Mouse (Mus musculus) C2C12 (cell line): ENCODE results near the gene Phactr1. TPM values are rescaled to one million over a fixed set of nuclear protein-coding genes. Genes with fewer than 3 reads are reported as not detected.

Experiments used
- H3K27me3 ChIP-seq: one replicate; pipeline ENCODE4 v1.6.1; 2011; ENCODE audit not compliant: control insufficient read depth, insufficient read depth, insufficient read length
- H3K36me3 ChIP-seq: one replicate; pipeline ENCODE4 v1.6.1; 2011; ENCODE audit not compliant: control insufficient read depth, insufficient read depth
- H3K4me3 ChIP-seq: one replicate; pipeline ENCODE4 v1.5.1; 2011; ENCODE audit warnings: mild to moderate bottlenecking, control low read depth; ENCODE audit not compliant: poor library complexity, insufficient read depth, severe bottlenecking
- H3K79me2 ChIP-seq: one replicate; pipeline ENCODE4 v1.6.1; 2011; ENCODE audit not compliant: control insufficient read depth, insufficient read depth
- H3K79me3 ChIP-seq: one replicate; pipeline ENCODE4 v1.6.1; 2011; ENCODE audit warnings: low read depth, control low read depth
- H3ac ChIP-seq: one replicate; pipeline ENCODE3; 2011; ENCODE audit warnings: low read depth; ENCODE audit not compliant: control insufficient read depth, insufficient read length
- CEBPB ChIP-seq: IDR thresholded peaks from one replicate; pipeline ENCODE4 v1.6.1; 2011; ENCODE audit warnings: low read depth, mild to moderate bottlenecking, control low read depth, moderate library complexity
- CTCF ChIP-seq: IDR thresholded peaks from one replicate; pipeline ENCODE4 v1.5.1; 2011; ENCODE audit not compliant: control insufficient read depth, insufficient read depth, insufficient read length
- FOSL1 ChIP-seq: IDR thresholded peaks from one replicate; pipeline ENCODE4 v1.8.0; 2011; ENCODE audit warnings: mild to moderate bottlenecking, low read length; ENCODE audit not compliant: poor library complexity, insufficient read depth, severe bottlenecking
- MAX ChIP-seq: IDR thresholded peaks from one replicate; pipeline ENCODE4 v1.6.1; 2011; ENCODE audit warnings: mild to moderate bottlenecking, control low read depth
- MYOD1 ChIP-seq: IDR thresholded peaks from one replicate; pipeline ENCODE4 v1.6.1; 2011; ENCODE audit warnings: low read depth; ENCODE audit not compliant: control insufficient read depth, insufficient read length
- MYOG ChIP-seq: IDR thresholded peaks from one replicate; pipeline ENCODE4 v1.6.1; 2011; ENCODE audit not compliant: control insufficient read depth, insufficient read length; ENCODE audit errors: extremely low read depth
- USF1 ChIP-seq: IDR thresholded peaks from one replicate; pipeline ENCODE4 v1.6.1; 2011; ENCODE audit warnings: low read depth, mild to moderate bottlenecking, control low read depth, moderate library complexity
- polyA plus RNA-seq: library from polyadenylated mRNA; unstranded; fragments of >200 nt; fragmentation: generic; extraction: Trizol; gene quantifications from one replicate; pipeline ENCODE4 v1.2.1, GENCODE M21; 2012; ENCODE audit warnings: missing spikeins

Phactr1 gene
- polyA plus RNA-seq, 1 experiment, result 0.05 TPM

- no peak for TF ChIP-seq CTCF
- no peak for TF ChIP-seq FOSL1
- TF ChIP-seq MYOG, result no peak
- TF ChIP-seq USF1, result no peak
- no peak for TF ChIP-seq MAX
- no peak for TF ChIP-seq CEBPB
- no peak for TF ChIP-seq MYOD1
- no peak overlapping the region for H3K4me3 ChIP-seq
- H3K79me2 ChIP-seq, result no peaks in the 10 kb centered on the region
- no peak overlapping the region for H3ac ChIP-seq
- peaks cover 9% of the 10 kb centered on the region for H3K27me3 ChIP-seq
- no peaks in the 10 kb centered on the region for H3K36me3 ChIP-seq
- H3K79me3 ChIP-seq, result no peaks in the 10 kb centered on the region
Observed at GRCm38 (mm10) chr13:42949336-42949735, 268.9 kb downstream of the Phactr1 start.

GRCm38 (mm10) chr13:42950056-42950455 lies 269.6 kb downstream of the Phactr1 start:
- H3K27me3 ChIP-seq, result peaks cover 9% of the 10 kb centered on the region
- H3K79me2 ChIP-seq, result no peaks in the 10 kb centered on the region
- H3K79me3 ChIP-seq, result no peaks in the 10 kb centered on the region
- H3K4me3 ChIP-seq, result no peak overlapping the region
- no peak for TF ChIP-seq CTCF
- no peak for TF ChIP-seq MAX
- no peak for TF ChIP-seq USF1
- no peak for TF ChIP-seq FOSL1
- no peak for TF ChIP-seq MYOG
- no peak for TF ChIP-seq CEBPB
- no peak for TF ChIP-seq MYOD1
- no peak overlapping the region for H3ac ChIP-seq
- H3K36me3 ChIP-seq, result no peaks in the 10 kb centered on the region

- Histone ChIP-seq H3K79me2 (no peaks in the 10 kb centered on the region), H3K36me3 (no peaks in the 10 kb centered on the region), H3K27me3 (peaks cover 9% of the 10 kb centered on the region), H3K79me3 (no peaks in the 10 kb centered on the region), H3ac (no peak overlapping the region), H3K4me3 (no peak overlapping the region)
- no peak for TF ChIP-seq FOSL1
- no peak for TF ChIP-seq CTCF
- TF ChIP-seq USF1, result no peak
- TF ChIP-seq MYOD1, result no peak
- no peak for TF ChIP-seq MYOG
- no peak for TF ChIP-seq MAX
- no peak for TF ChIP-seq CEBPB
Observed at GRCm38 (mm10) chr13:42952037-42952721, 271.8 kb downstream of the Phactr1 start.

DNA sequence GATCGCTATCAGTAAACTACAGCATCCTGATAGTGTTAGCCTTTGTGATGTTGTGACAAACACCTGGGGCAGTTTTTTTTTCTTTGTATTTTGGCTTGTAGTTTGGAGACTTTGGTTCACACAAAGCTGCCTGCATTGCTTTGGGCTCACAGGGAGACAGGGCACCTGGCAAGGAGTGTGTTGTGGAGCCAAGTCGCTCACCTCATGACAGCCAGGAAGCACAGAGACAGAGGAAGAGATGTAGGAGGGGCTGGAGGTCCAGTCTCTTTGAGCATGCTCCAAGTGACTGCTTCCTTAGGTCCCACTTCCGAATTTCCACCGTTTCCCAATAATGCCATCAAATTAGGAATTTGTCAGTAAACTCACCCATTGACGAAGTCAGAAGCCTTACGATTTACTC lies 272.6 kb downstream of the Phactr1 start:
- TF ChIP-seq MAX (no peak), MYOD1 (no peak), FOSL1 (no peak)

GRCm38 (mm10) chr13:42954116-42954515 lies 273.7 kb downstream of the Phactr1 start:
- H3K4me3 ChIP-seq, result no peak overlapping the region
- TF ChIP-seq FOSL1, result no peak
- TF ChIP-seq CTCF, result no peak
- TF ChIP-seq CEBPB, result no peak
- H3K27me3 ChIP-seq, result peaks cover 9% of the 10 kb centered on the region
- H3K36me3 ChIP-seq, result no peaks in the 10 kb centered on the region
- H3K79me3 ChIP-seq, result no peaks in the 10 kb centered on the region
- H3ac ChIP-seq, result no peak overlapping the region
- H3K79me2 ChIP-seq, result no peaks in the 10 kb centered on the region

More for the DNA sequence above, 272.6 kb downstream of the Phactr1 start:
- Histone ChIP-seq H3K79me3 (no peaks in the 10 kb centered on the region), H3K27me3 (peaks cover 9% of the 10 kb centered on the region), H3K79me2 (no peaks in the 10 kb centered on the region), H3K36me3 (no peaks in the 10 kb centered on the region), H3K4me3 (no peak overlapping the region), H3ac (no peak overlapping the region)

GRCm38 (mm10) chr13:42956327-42956726 lies 275.9 kb downstream of the Phactr1 start:
- no peaks in the 10 kb centered on the region for H3K79me2 ChIP-seq
- H3K36me3 ChIP-seq, result no peaks in the 10 kb centered on the region
- TF ChIP-seq CEBPB (no peak), CTCF (no peak), MAX (no peak), MYOG (no peak), FOSL1 (no peak), USF1 (no peak), MYOD1 (no peak)
- peaks cover 9% of the 10 kb centered on the region for H3K27me3 ChIP-seq
- H3K79me3 ChIP-seq, result no peaks in the 10 kb centered on the region
- H3ac ChIP-seq, result no peak overlapping the region
- H3K4me3 ChIP-seq, result no peak overlapping the region
